Mouse (Mus musculus) intestine, embryonic 15.5 days (tissue): ENCODE measurements around the gene Serpinb1b. TPM values are rescaled to one million over a fixed set of nuclear protein-coding genes. Genes with fewer than 3 reads are reported as not detected.
A peak's percentile ranks its signal among the peaks of the same experiment; 100 is the strongest.

Experiments used
- ATAC-seq: fragments of 200-750 bp; cut with Nextera tagmentation; 2 replicates; pipeline ENCODE4 v1.8.0; 2017; ENCODE audit warnings: moderate TSS enrichment, moderate library complexity
- H3K27ac ChIP-seq: fragments of 300-500 bp; sonication (generic); 2 replicates; pipeline ENCODE4 v1.5.1; 2015; ENCODE audit warnings: mild to moderate bottlenecking, inconsistent platforms
- H3K27me3 ChIP-seq: fragments of 300-500 bp; sonication (generic); replicated peaks from 2 replicates; pipeline ENCODE4 v1.6.1; 2015; ENCODE audit warnings: inconsistent platforms
- H3K36me3 ChIP-seq: fragments of 300-500 bp; sonication (generic); 2 replicates; pipeline ENCODE4 v1.6.1; 2015; ENCODE audit warnings: inconsistent platforms
- H3K4me1 ChIP-seq: fragments of 300-500 bp; sonication (generic); replicated peaks from 2 replicates; pipeline ENCODE4 v1.6.1; 2015; ENCODE audit warnings: inconsistent platforms
- H3K4me2 ChIP-seq: fragments of 300-500 bp; sonication (generic); replicated peaks from 2 replicates; pipeline ENCODE4 v1.6.1; 2015; ENCODE audit warnings: mild to moderate bottlenecking, inconsistent platforms
- H3K4me3 ChIP-seq: fragments of 300-500 bp; sonication (generic); replicated peaks from 2 replicates; pipeline ENCODE4 v1.5.1; 2015; ENCODE audit warnings: inconsistent platforms
- H3K9ac ChIP-seq: fragments of 300-500 bp; sonication (generic); 2 replicates; pipeline ENCODE4 v1.6.1; 2015; ENCODE audit warnings: inconsistent platforms
- H3K9me3 ChIP-seq: fragments of 300-500 bp; sonication (generic); 2 replicates; pipeline ENCODE4 v1.6.1; 2016; ENCODE audit warnings: inconsistent platforms
- WGBS: fragments of 180-500 bp; shearing (Covaris S2); methylation state at CpG from one replicate; pipeline ENCODE4 v1.1.7; 2015; 5-methylcytosine and 5-hydroxymethylcytosine counted together
- polyA plus RNA-seq: library from polyadenylated mRNA; unstranded; fragments of >200 nt; fragmentation: Nextera tagmentation; extraction: Ambion mirVana; gene quantifications from 2 replicates; pipeline ENCODE4 v1.2.1, GENCODE M21; 2015

Serpinb1b gene
- polyA plus RNA-seq, 1 experiment from 2014 or later: 0.33 TPM

- WGBS: 63% methylated on average over 3 of the region's 3 CpGs
- no peak overlapping the region for H3K4me3 ChIP-seq
- H3K4me2 ChIP-seq: no peak overlapping the region
- H3K9ac ChIP-seq: no peak overlapping the region
- H3K27me3 ChIP-seq: no peaks in the 10 kb centered on the region
- H3K4me1 ChIP-seq: no peaks in the 10 kb centered on the region
- no peak for ATAC-seq
- no peak overlapping the region for H3K27ac ChIP-seq
- H3K36me3 ChIP-seq: no peaks in the 10 kb centered on the region
- H3K9me3 ChIP-seq: no peaks in the 10 kb centered on the region
Measured at GRCm38 (mm10) chr13:33113054-33113453, 34.7 kb downstream of the Serpinb1b start.

- Histone ChIP-seq H3K4me1 (no peaks in the 10 kb centered on the region), H3K9ac (no peak overlapping the region), H3K4me2 (no peak overlapping the region), H3K27ac (no peak overlapping the region), H3K36me3 (no peaks in the 10 kb centered on the region), H3K27me3 (no peaks in the 10 kb centered on the region), H3K9me3 (no peaks in the 10 kb centered on the region), H3K4me3 (no peak overlapping the region)
- no peak for ATAC-seq
- WGBS: 92% methylated on average over 2 of the region's 2 CpGs
Measured at GRCm38 (mm10) chr13:33137717-33138116, 59.3 kb downstream of the Serpinb1b start.

GRCm38 (mm10) chr13:33141435-33141834, 63.1 kb downstream of the Serpinb1b start:
- Histone ChIP-seq H3K36me3 (no peaks in the 10 kb centered on the region), H3K4me3 (no peak overlapping the region), H3K27me3 (no peaks in the 10 kb centered on the region), H3K4me1 (no peaks in the 10 kb centered on the region), H3K9ac (no peak overlapping the region), H3K4me2 (no peak overlapping the region), H3K9me3 (no peaks in the 10 kb centered on the region), H3K27ac (no peak overlapping the region)
- ATAC-seq: peak; percentile 58; the same call in 1 of the 2 replicates
- WGBS: 58% methylated on average over 3 of the region's 3 CpGs

Other genes starting within 250 kb of the Serpinb1b start
- gene Serpinb1a, start 227.4 kb upstream of the Serpinb1b start, polyA plus RNA-seq: 160 and 164 TPM in 2 replicates
- not detected in 2 replicates for gene Serpinb1c, start 180.4 kb upstream of the Serpinb1b start, polyA plus RNA-seq
- 4.7 and 5.7 TPM in 2 replicates for gene Serpinb6b, start 113.4 kb upstream of the Serpinb1b start, polyA plus RNA-seq
- 8.2 and 10.7 TPM in 2 replicates for gene Serpinb9, start 75.3 kb upstream of the Serpinb1b start, polyA plus RNA-seq
- 0.15 TPM in 1 of 2 replicates, not detected in the other for gene Serpinb9b, start 51.2 kb upstream of the Serpinb1b start, polyA plus RNA-seq
- gene Serpinb9c, start 81.2 kb downstream of the Serpinb1b start, polyA plus RNA-seq: not detected in 2 replicates
- not detected in 2 replicates for gene Serpinb9d, start 114.4 kb downstream of the Serpinb1b start, polyA plus RNA-seq
- not detected in 2 replicates for gene Serpinb9e, start 171.0 kb downstream of the Serpinb1b start, polyA plus RNA-seq
- not detected in 2 replicates for gene Serpinb9f, start 245.5 kb downstream of the Serpinb1b start, polyA plus RNA-seq